Mouse (Mus musculus) lung, adult 2 months (tissue): ENCODE data around the gene Hk1. TPM values are rescaled to one million over a fixed set of nuclear protein-coding genes. Genes with fewer than 3 reads are reported as not detected.

Experiments
- DNase-seq: peaks from one replicate; pipeline ENCODE4 v3.0.0; 2022
- H3K4me1 ChIP-seq: fragments of 200-500 bp; 2 replicates; pipeline ENCODE4 v1.6.1; 2011; ENCODE audit warnings: low read length; ENCODE audit not compliant: control insufficient read depth, insufficient read depth
- H3K4me3 ChIP-seq: fragments of 200-500 bp; replicated peaks from 2 replicates; pipeline ENCODE3; 2011; ENCODE audit warnings: low read depth, mild to moderate bottlenecking, control low read depth, low read length; ENCODE audit errors: extremely low read depth
- CTCF ChIP-seq: fragments of 200-500 bp; IDR thresholded peaks from 2 replicates; pipeline ENCODE4 v1.5.1; 2011; ENCODE audit warnings: mild to moderate bottlenecking, low read length, control low read depth; ENCODE audit not compliant: insufficient read depth
- POLR2A ChIP-seq: fragments of 200-500 bp; IDR thresholded peaks from 2 replicates; pipeline ENCODE4 v1.6.1; 2011; ENCODE audit warnings: low read depth, mild to moderate bottlenecking, control low read depth, low read length, borderline replicate concordance; ENCODE audit errors: extremely low read depth
- WGBS: fragments of 180-500 bp; shearing (Covaris S2); methylation state at CpG from one replicate; pipeline ENCODE4 v1.1.7; 2018; 5-methylcytosine and 5-hydroxymethylcytosine counted together
- polyA plus RNA-seq: library from polyadenylated mRNA; depleted of rRNA; stranded (reverse); fragments of >200 nt; gene quantifications from 2 replicates; pipeline ENCODE4 v1.2.3, GENCODE M21; 2012

Gene Hk1
- polyA plus RNA-seq, 1 experiment = 45.5 TPM

GRCm38 (mm10) chr10:62410943-62411342 is 31.2 kb upstream of the Hk1 start:
- WGBS = 5% methylated on average over 5 of the region's 5 CpGs
- Histone ChIP-seq H3K4me3 (no peak overlapping the region), H3K4me1 (no peaks in the 10 kb centered on the region)
- TF ChIP-seq CTCF (peak; percentile 97), POLR2A (no peak)
- DNase-seq = peak; percentile 62

DNA sequence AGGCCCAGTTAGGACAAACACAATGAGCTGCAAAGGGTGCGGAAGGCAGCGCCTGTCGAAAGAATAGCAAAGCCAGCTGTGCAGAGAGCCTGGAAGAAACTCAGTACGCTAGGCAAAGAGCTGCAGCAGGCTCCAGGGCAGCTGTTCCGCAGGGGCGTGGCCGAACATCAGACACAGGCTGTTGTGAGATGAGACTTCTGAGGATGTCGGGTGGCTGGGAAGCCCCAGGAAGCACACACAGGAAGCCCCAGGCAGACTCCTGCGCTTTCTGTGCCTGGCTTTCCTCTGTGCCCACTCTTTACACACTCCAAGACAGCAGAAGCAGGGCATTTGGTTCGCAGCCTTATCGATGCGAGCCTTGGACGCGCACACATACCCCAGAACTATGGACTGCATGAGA is 25.2 kb upstream of the Hk1 start:
- 44% methylated on average over 14 of the region's 14 CpGs for WGBS
- TF ChIP-seq POLR2A = no peak
- TF ChIP-seq CTCF = no peak
- H3K4me1 ChIP-seq = no peaks in the 10 kb centered on the region
- no peak for DNase-seq
- no peak overlapping the region for H3K4me3 ChIP-seq

GRCm38 (mm10) chr10:62401641-62402111 is 22.0 kb upstream of the Hk1 start:
- no peak for DNase-seq
- H3K4me1 ChIP-seq = no peaks in the 10 kb centered on the region
- H3K4me3 ChIP-seq = no peak overlapping the region
- TF ChIP-seq CTCF = no peak
- TF ChIP-seq POLR2A = no peak
- WGBS = 71% methylated on average over 19 of the region's 19 CpGs

DNA sequence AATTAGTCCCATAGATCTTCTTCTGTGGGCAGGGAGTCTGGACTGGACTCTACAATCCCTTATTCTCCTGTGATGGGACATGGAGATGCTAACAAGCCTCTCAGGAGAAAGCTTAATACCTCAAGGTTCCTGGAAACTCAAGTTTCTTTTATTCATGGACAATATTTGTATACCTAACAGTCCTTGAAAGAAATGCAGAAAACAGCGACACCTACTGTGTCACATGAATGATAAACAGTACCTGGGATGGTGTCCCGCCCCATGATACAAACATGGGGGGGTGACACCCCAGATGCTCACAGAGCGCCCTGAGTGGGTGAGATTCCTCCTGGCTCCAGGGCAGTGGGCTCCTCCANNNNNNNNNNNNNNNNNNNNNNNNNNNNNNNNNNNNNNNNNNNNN is 3.3 kb upstream of the Hk1 start:
- DNase-seq = no peak
- Histone ChIP-seq H3K4me1 (no peaks in the 10 kb centered on the region), H3K4me3 (no peak overlapping the region)
- TF ChIP-seq CTCF (no peak), POLR2A (no peak)
- 73% methylated on average over 3 of the region's 3 CpGs for WGBS

- no peak overlapping the region for H3K4me3 ChIP-seq
- DNase-seq = no peak
- H3K4me1 ChIP-seq = no peaks in the 10 kb centered on the region
- TF ChIP-seq POLR2A (no peak), CTCF (peak; percentile 25; the same call in 1 of the 2 replicates)
Observed at GRCm38 (mm10) chr10:62380936-62381335, 1.2 kb upstream of the Hk1 start.

- Histone ChIP-seq H3K4me3 (no peak overlapping the region), H3K4me1 (no peaks in the 10 kb centered on the region)
- no peak for DNase-seq
- 82% methylated on average over 7 of the region's 7 CpGs for WGBS
- TF ChIP-seq CTCF (peak; percentile 44), POLR2A (no peak)
Observed at GRCm38 (mm10) chr10:62358827-62359226, 20.9 kb downstream of the Hk1 start.

DNA sequence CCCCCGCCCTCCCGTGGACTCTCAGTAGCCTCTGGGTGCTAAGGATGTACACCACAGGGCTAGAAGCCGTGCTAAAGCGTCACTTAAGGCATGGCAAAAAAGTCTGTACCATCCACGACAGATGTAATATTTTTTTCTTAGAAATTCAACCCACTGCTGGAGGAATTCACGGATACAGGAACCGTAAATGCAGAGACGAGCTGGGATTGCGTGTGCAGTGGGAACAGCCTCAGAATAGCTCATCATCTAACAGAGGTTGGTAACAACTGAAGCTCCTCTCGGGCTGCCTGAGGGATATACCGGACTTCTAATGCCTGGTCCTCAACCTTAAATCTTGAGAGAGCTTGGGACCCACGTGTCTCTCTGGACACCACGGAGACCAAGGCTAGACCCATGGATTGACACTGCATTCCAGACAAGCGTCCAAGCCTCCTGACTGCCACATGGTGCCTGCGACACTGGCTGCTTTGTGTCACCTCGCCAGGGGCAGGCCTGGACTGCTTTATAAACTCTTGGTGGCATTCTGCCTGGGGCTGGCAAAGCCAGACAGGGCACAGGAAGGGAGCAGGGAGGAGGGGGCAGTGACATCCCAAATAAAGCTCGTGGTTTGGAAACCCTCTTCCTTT is 23.5 kb downstream of the Hk1 start:
- H3K4me1 ChIP-seq = no peaks in the 10 kb centered on the region
- DNase-seq = no peak
- H3K4me3 ChIP-seq = no peak overlapping the region
- TF ChIP-seq CTCF (no peak), POLR2A (no peak)
- 70% methylated on average over 17 of the region's 17 CpGs for WGBS

GRCm38 (mm10) chr10:62345147-62345546 is 34.6 kb downstream of the Hk1 start:
- no peak overlapping the region for H3K4me3 ChIP-seq
- no peak for DNase-seq
- WGBS = 45% methylated on average over 5 of the region's 5 CpGs
- TF ChIP-seq POLR2A (no peak), CTCF (no peak)
- 0 out of 2 replicates have a peak, but pooled peaks cover 2% of the 10 kb centered on the region for H3K4me1 ChIP-seq

DNA sequence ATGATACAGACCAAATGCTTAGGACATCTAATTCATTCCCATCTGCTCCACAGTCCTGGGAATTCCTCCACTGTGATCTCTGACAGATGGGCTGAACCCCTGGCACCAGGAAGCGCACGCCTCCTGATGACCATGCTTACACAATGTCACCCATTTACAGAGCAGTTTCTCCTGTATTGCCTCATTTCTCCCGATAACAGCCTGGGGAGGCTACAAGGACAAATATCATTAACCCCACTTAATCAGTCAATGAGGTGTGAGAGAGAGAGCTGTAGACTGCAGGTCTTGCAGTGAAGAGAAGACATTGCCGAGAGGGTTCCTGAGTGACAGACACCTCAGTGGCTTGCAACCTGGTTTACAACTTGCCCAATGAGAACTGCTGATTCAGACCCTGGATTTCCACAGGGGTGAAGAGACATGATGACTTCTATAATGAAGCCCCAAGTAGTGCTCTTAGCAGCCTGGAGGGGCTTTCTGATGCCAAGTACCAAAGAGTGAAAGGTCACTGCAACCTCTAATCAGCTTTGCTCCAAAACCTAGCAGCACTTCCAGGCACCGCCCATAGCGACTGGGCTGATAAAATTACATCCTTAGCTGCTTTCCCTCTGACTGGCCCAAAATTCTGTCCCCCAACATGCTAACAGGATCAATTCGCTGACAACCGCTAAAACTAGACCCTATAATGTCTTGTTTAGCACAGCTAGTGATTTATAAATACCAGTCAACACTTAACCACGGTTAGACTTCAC is 35.5 kb downstream of the Hk1 start:
- no peak for TF ChIP-seq POLR2A
- no peak for TF ChIP-seq CTCF
- no peak for DNase-seq
- no peak overlapping the region for H3K4me3 ChIP-seq
- 61% methylated on average over 9 of the region's 9 CpGs for WGBS
- H3K4me1 ChIP-seq = 0 out of 2 replicates have a peak, but pooled peaks cover 2% of the 10 kb centered on the region

DNA sequence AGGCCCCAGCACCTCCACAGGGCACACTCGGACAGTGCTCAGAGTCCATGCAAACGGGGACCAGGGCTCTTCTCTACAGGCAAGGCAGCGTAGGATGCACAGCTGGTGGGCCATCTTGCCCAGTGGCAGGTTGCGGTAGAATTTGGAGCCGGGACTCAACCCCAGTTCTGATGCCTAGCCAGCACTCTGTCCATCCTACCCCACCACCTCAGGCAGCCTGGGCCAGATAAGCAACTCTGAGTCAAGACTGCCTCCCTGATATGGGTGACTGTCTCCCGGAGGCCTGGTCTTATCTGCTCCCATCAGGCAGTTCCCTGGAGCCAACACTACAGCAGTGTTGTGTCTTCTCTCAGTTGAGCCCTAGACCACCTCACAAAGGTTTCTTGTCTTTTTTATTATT is 37.2 kb downstream of the Hk1 start:
- TF ChIP-seq CTCF = no peak
- TF ChIP-seq POLR2A = no peak
- 90% methylated on average over 6 of the region's 6 CpGs for WGBS

More for the DNA sequence above, 37.2 kb downstream of the Hk1 start:
- no peak for DNase-seq
- H3K4me1 ChIP-seq = peaks cover 10% of the 10 kb centered on the region; the same call in 1 of the 2 replicates
- no peak overlapping the region for H3K4me3 ChIP-seq
